Mouse (Mus musculus) frontal cortex, postnatal 10 days (tissue): ENCODE data around the gene Ctf2.

ENCODE experiments used
- DNase-seq, 2 experiments: peaks; one replicate each; pipeline ENCODE4 v3.0.0; 2022; ENCODE audit warnings: low spot score in 2 of 2, mixed read lengths in 1 of 2

Ctf2 gene

DNA sequence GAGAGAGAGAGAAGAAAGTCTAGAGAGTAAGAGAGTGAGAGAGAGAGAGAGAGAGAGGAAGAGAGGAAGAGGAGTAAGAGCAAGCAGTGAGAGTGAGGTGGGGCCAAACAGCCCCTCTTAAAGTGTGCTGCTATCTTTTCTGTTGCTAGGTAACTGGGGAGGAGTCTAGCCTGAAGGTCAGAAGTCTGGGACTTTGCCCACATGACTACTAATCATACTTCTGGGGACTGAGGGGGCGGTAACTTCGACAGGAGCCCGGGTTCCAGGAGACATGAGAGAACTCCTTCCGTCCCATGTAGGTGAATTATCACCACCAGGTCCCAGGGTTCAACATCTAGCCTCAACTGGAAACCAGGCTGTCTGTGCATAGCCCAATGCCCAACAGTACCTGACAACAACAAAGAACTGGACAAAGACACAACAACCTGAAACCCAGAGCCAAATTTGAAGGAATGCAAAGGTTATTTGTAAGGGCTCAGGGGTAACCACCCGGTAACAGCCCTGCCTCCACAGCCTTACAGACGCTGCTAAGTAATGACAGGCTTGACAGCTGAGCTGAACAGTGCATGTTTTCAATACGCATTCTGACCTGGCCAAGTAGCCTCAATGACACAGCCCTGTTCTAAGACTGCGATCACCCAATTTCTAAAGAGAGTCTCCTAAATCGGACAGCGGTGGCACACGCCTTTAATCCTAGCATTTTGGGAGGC, 45.1 kb downstream of the Ctf2 start:
- DNase-seq: no peak

DNA sequence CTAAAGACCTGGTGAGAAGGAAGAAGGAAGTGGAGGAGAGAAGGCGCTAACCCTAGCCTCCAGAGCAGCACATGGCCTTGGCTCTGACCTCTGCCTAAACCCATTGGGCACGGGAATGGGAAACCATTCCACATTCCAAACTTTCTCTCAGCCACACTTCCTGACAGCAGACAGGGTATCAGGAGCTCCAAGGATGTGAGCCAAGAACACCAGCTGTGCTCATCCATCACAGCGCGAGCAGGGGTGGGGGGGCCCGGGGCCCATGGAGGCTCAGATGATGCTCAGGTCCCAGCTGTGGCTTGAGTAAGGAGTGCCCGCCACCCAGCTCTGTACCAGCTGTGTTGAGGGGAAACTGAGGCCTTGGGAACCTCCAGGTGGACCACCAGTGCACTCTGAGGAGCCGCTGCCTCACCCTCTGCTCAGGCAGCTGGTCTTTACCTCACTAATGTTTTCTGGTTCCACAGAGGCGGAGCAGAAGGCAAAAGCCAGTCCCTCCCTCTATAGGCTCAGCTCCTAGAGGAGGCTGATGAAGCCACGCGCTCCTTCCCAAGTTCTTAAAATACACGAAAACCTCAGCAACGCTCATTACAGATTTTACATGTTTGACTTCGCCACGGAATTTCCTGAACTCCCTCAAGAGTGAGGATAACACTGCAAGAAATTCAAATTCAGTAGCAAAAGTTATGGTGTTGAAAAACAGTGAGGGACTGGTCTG, 46.5 kb downstream of the Ctf2 start:
- DNase-seq: no peak

DNA sequence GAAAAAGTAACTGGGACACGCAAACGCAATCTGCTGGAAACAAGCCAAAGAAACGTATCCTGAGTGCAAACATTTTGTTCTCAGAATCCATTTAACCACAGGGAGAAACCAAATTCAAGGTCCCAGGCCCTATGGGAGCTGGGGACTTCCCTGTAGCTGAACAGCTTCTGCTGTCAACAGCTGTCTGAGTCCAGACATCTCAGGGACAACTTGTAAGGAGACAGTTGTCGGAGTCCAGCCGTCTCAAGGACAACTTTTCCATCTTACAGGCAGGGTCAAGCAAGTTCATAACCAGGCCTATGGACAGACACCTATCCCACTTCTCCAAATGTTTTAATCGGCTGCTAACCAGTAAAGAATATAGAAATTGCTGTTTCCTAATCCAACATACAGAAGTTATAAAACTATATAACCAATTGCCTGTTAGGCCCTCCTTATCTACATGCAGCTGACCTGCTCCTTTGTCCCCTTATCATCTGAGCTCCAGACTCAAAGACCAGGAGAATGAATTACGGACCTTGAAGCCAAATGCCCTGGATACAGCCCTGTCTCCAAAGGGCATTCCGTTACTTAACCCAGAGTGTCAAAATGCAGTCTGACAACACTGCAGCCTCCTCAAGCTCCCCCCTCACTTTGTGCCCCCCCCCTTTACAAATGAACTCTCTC, 49.9 kb downstream of the Ctf2 start:
- no peak for DNase-seq

DNA sequence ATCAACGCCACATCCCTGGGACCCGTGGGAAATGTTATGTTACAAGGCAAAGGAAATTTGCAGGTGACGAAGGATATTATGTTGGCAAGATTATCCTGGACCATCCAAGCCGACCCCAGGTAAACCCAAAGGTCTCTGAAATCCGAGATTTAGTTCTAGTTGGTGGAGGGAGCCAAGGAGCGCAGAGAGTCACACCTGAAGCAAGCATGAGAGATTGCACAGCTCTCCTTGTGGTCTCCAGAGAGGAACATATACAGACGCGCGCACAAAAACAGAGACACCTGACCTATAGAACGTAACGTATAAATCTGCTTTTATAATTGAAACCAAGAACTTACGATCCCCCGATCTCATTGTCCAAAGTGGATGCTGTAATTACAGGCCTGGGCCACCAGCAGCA, 51.4 kb downstream of the Ctf2 start:
- DNase-seq: no peak

GRCm38 (mm10) chr7:127678811-127679210, 53.2 kb downstream of the Ctf2 start:
- DNase-seq: no peak

DNA sequence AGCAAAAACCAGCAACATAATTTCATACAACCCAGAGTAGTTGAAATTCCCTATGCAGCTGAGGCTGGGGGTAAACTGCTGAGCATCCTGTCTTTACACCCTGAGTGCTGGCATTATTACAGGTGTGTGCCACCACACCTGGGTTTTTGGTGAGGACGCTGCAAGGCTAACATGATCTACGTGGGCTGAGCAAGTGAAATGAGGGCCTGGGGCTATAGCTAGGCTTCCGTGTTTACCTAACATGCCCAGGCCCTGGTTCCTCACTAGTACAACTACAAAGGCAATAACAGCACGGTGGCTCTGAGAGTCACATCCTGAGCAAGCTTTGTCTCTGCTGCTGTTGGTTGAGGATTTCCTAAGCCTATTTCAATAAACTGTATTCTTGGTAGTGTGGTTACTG, 54.4 kb downstream of the Ctf2 start:
- no peak for DNase-seq

DNA sequence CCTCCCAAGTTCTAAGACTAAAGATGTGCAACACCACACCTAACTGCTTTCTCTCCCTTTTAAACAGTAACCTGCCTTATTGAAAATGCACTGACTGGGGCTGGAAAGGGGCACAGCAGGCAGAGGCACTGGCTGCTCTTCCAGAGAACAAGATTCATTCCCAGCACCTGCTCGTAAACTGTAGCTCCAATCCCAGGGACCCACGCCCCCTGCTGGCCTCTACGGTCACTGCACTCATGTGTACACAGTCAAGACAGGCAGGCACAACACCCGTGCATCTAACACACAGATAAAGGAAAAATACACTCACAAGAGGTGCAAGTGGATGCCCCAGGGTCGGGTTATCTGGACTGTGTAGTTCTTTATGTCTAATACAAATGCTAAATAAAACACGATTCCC, 54.9 kb downstream of the Ctf2 start:
- no peak for DNase-seq

- DNase-seq: peak in 1 of 2 experiments; percentile 34
Measured at GRCm38 (mm10) chr7:127675391-127675811, 56.6 kb downstream of the Ctf2 start.

DNA sequence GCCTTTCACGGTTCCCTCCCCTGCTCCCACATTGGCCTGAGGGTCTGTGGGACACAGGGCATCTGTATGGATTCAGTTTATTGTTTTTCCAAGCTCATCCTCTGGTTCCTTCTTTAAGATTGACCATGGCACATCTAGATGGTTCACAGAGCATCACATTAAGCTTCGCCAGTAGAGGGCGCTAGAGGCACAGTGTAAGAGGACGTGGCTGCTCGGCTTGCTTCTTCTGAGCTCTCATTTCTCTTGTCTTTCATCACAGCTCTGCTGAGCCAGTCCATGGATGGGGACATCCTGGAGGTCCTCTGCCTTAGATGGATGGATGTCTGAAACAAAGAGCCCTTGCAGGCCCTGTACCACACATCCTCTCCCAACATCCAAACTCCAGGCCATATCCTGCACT, 57.0 kb downstream of the Ctf2 start:
- peak; percentile 70 to 77 for DNase-seq

- DNase-seq: no peak
Measured at GRCm38 (mm10) chr7:127672776-127673175, 59.2 kb downstream of the Ctf2 start.

DNA sequence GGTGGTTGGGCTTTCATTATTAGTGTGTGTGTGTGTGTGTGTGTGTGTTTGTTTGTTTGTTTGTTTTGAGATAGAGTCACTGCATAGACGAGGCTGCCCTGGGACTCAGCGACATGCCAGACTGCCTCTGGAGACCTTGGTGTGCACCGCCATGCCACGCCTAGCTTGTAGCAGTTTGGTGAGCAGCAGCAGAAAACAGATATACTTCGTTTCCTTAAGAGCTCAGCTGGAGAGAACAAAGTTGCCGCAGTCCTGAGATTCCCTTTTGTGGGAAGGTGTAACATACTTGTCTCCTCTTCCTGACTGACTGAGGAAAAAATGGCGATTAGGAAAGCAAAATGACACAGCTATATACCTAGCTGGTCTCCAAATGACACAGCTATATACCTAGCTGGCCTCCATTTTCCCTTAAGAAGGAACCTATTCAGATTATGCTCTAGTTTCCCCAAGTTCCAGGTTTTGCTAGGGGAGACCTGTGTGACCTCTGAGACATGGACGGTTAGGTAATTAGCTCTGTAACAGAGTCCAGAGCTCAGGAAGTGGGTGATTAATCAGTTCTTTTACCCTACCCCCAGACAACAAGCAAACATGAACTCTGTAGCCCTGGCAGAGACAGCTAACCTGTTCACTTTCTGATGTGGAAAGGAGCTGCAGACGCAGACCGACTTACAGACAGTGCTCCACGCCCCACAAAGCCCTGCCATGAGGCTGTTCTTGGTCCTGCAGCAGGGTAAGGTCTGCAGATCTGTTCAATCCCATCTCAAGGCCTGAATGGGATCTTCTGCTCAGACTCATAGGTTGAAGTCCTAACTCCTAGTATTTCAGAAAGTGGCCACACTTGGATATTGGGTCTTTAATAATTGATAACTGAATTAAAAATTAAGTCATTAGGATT, 59.8 kb downstream of the Ctf2 start:
- no peak for DNase-seq
